Mouse (Mus musculus) kidney, adult 11 months (tissue): ENCODE measurements around the gene Ppp1r15b.

Experiments used
- DNase-seq: peaks from one replicate; pipeline ENCODE4 v3.0.0; 2022

Gene Ppp1r15b

GRCm38 (mm10) chr1:133162981-133163380 lies 32.0 kb downstream of the Ppp1r15b start:
- DNase-seq, result no peak

- DNase-seq, result no peak
Measured at GRCm38 (mm10) chr1:133163820-133164431, 33.0 kb downstream of the Ppp1r15b start, which contains the start of gene Plekha6. Plekha6 (plus strand) TSS chr1:133164210.

GRCm38 (mm10) chr1:133164591-133165011 lies 33.7 kb downstream of the Ppp1r15b start:
- peak; percentile 62 for DNase-seq

- DNase-seq, result no peak
Measured at GRCm38 (mm10) chr1:133165111-133165510, 34.2 kb downstream of the Ppp1r15b start.

- no peak for DNase-seq
Measured at GRCm38 (mm10) chr1:133168318-133169060, 37.5 kb downstream of the Ppp1r15b start.

GRCm38 (mm10) chr1:133170196-133170595 lies 39.3 kb downstream of the Ppp1r15b start:
- DNase-seq, result peak; percentile 60

GRCm38 (mm10) chr1:133171357-133171756 lies 40.4 kb downstream of the Ppp1r15b start:
- no peak for DNase-seq

GRCm38 (mm10) chr1:133175150-133175549 lies 44.2 kb downstream of the Ppp1r15b start:
- no peak for DNase-seq

- peak; percentile 45 for DNase-seq
Measured at GRCm38 (mm10) chr1:133177480-133178172, 46.7 kb downstream of the Ppp1r15b start.

GRCm38 (mm10) chr1:133178732-133179440 lies 47.9 kb downstream of the Ppp1r15b start:
- DNase-seq, result no peak

- peak; percentile 62 for DNase-seq
Measured at GRCm38 (mm10) chr1:133181072-133182015, 50.4 kb downstream of the Ppp1r15b start.

GRCm38 (mm10) chr1:133182016-133182705 lies 51.2 kb downstream of the Ppp1r15b start:
- DNase-seq, result peak; percentile 37

- DNase-seq, result no peak
Measured at GRCm38 (mm10) chr1:133182706-133183095, 51.8 kb downstream of the Ppp1r15b start.

GRCm38 (mm10) chr1:133183141-133183925 lies 52.4 kb downstream of the Ppp1r15b start:
- DNase-seq, result no peak

- no peak for DNase-seq
Measured at GRCm38 (mm10) chr1:133187948-133188680, 57.2 kb downstream of the Ppp1r15b start.

- no peak for DNase-seq
Measured at GRCm38 (mm10) chr1:133188719-133189118, 57.8 kb downstream of the Ppp1r15b start.
